Mouse (Mus musculus): ENCODE results near the gene H2-DMb1.

DNA sequence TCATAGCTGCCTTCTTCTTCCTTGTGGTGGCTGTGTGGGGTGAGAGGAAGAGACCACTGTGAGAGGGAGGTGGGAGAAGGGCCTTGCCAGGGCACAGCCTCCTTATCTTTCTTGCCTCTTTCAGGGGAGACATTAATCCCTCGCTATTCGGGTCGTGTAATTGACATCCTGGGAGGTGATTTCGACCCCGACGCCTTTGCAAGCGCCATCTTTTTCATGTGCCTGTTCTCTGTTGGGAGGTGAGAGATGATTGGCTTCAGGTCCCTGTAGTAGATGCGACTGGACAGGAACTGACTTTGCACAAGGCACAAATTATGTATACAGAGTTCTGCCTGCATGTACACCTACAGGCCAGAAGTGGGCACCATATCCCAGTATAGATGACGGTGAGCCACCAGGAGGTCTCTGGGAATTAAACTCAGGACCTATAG lies 52.9 kb downstream of the H2-DMb1 start:
- no peak for TF ChIP-seq EP300 (IDR thresholded peaks at IDR 0.05; ENCODE audit: low read depth)
- peak; percentile 75 for TF ChIP-seq CTCF (IDR thresholded peaks at IDR 0.05; ENCODE audit: low read depth)

Data from liver, embryonic 14.5 days (tissue).